Mouse (Mus musculus) midbrain, embryonic 10.5 days (tissue): ENCODE data around the gene Ola1. TPM values are rescaled to one million over a fixed set of nuclear protein-coding genes. Genes with fewer than 3 reads are reported as not detected.

ENCODE experiments used
- DNase-seq: peaks from one replicate; pipeline ENCODE4 v3.0.0-alpha.2; 2017; ENCODE audit warnings: low spot score
- H3K27ac ChIP-seq: fragments of 300-500 bp; sonication (generic); replicated peaks from 2 replicates; pipeline ENCODE4 v1.5.1; 2016; ENCODE audit warnings: mild to moderate bottlenecking
- H3K27me3 ChIP-seq: fragments of 300-500 bp; sonication (generic); 2 replicates; pipeline ENCODE4 v1.6.1; 2016; ENCODE audit warnings: low read depth, mild to moderate bottlenecking; ENCODE audit not compliant: poor library complexity, severe bottlenecking
- H3K36me3 ChIP-seq: fragments of 300-500 bp; sonication (generic); 2 replicates; pipeline ENCODE4 v1.6.1; 2016; ENCODE audit warnings: mild to moderate bottlenecking, moderate library complexity
- H3K4me1 ChIP-seq: fragments of 300-500 bp; sonication (generic); 2 replicates; pipeline ENCODE4 v1.6.1; 2016
- H3K4me3 ChIP-seq: fragments of 300-500 bp; sonication (generic); 2 replicates; pipeline ENCODE4 v1.5.1; 2016; ENCODE audit warnings: mild to moderate bottlenecking, moderate library complexity
- H3K9me3 ChIP-seq: fragments of 300-500 bp; sonication (generic); replicated peaks from 2 replicates; pipeline ENCODE4 v1.6.1; 2016; ENCODE audit warnings: mild to moderate bottlenecking
- WGBS: fragments of 180-500 bp; shearing (Covaris S2); methylation state at CpG from one replicate; pipeline ENCODE4 v1.1.7; 2016; 5-methylcytosine and 5-hydroxymethylcytosine counted together
- polyA plus RNA-seq: library from polyadenylated mRNA; unstranded; fragments of >200 nt; fragmentation: Nextera tagmentation; extraction: Ambion mirVana; gene quantifications from 2 replicates; pipeline ENCODE4 v1.2.1, GENCODE M21; 2016

The Ola1 gene
- polyA plus RNA-seq, 1 experiment from 2014 or later, result 103 TPM

DNA sequence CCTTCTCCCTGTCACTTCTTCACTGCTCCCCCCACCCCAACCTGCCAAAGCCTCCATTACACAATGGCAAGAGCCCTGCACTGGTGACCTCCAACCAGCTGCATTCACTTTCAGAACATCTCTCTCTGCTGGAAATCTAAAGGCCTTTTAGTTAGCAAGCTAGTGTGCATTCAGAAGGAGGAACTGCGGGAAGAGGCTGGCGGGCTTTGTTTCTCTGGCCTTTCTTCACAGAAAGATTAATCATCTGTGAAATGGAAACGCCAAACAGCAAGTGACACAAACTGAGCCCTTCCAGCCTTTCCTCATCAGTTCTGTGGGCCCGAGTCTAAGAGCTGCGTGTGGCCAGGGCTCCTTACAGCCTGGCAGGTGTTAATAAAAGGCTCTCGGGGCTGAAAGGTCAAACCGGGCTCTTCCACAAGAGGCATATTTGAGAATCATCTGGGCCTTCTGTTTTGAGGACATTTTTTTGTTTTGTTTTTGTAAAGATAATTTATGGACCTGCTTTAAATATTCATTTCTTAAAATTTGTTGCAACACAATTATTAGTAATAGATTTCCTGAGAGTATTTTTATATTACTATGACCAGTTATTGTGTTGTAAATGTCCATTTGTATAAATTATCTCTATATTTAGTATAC is 75.8 kb downstream of the Ola1 start:
- DNase-seq, result peak; percentile 78
- H3K9me3 ChIP-seq, result no peaks in the 10 kb centered on the region
- 16% methylated on average over 7 of the region's 7 CpGs for WGBS
- peaks cover 7% of the 10 kb centered on the region; the same call in 1 of the 2 replicates for H3K27me3 ChIP-seq
- peaks cover 44% of the 10 kb centered on the region for H3K4me1 ChIP-seq
- no peak overlapping the region for H3K4me3 ChIP-seq
- H3K27ac ChIP-seq, result peak overlapping the region; percentile 53; the same call in 1 of the 2 replicates
- H3K36me3 ChIP-seq, result peaks cover 2% of the 10 kb centered on the region; the same call in 1 of the 2 replicates

DNA sequence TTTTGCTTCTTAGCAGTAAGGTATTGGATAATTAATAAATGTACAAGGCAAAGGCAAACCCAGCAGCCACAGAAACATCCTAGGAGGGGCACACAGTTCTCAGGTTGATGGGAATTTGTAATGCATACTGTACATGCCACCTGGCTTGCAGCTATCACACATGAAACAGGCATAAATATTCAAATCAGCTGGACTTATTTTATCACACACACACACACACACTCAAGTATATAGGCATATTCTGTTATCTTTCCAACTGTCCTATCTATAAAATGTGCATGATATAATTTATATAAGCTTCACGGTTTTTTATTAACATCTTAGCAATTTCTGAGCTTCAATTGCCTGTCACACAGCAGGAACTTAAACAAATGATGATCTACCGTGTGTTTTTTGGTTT is 85.8 kb downstream of the Ola1 start:
- Histone ChIP-seq H3K4me3 (no peak overlapping the region), H3K36me3 (no peaks in the 10 kb centered on the region), H3K9me3 (no peaks in the 10 kb centered on the region), H3K27ac (no peak overlapping the region), H3K4me1 (no peaks in the 10 kb centered on the region), H3K27me3 (no peaks in the 10 kb centered on the region)
- 92% methylated on average over 2 of the region's 2 CpGs for WGBS
- no peak for DNase-seq

- Histone ChIP-seq H3K36me3 (no peaks in the 10 kb centered on the region), H3K4me3 (no peak overlapping the region), H3K9me3 (no peaks in the 10 kb centered on the region), H3K27ac (no peak overlapping the region), H3K4me1 (0 out of 2 replicates have a peak, but pooled peaks cover 6% of the 10 kb centered on the region), H3K27me3 (no peaks in the 10 kb centered on the region)
- DNase-seq, result no peak
- 86% methylated on average over 1 of the region's 1 CpGs for WGBS
Measured at GRCm38 (mm10) chr2:73127686-73128085, 91.0 kb downstream of the Ola1 start.

DNA sequence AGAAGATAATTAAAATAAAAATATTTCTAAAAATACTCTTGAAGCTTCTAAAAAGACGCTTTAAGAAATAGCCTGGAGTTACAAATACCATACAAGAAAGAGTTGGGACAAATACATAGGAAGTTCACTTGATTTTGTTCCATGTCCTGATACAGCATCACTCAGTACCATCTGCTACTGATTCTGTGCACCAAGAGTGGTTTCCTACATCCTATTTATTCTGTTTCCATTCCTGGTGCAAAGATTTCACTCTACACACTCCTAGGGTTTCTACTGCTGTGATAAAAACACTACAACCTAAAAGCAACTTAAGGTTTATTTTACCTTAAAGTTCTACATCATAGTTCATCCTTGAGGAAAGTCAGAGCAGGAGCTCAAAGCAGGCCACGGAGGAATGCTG is 99.9 kb downstream of the Ola1 start:
- WGBS, result 92% methylated on average over 2 of the region's 2 CpGs
- no peak for DNase-seq
- peaks cover 14% of the 10 kb centered on the region for H3K4me1 ChIP-seq
- H3K27me3 ChIP-seq, result no peaks in the 10 kb centered on the region
- H3K27ac ChIP-seq, result no peak overlapping the region
- no peaks in the 10 kb centered on the region for H3K36me3 ChIP-seq
- H3K4me3 ChIP-seq, result no peak overlapping the region
- no peaks in the 10 kb centered on the region for H3K9me3 ChIP-seq

GRCm38 (mm10) chr2:73107089-73107488 is 111.6 kb downstream of the Ola1 start:
- Histone ChIP-seq H3K27me3 (no peaks in the 10 kb centered on the region), H3K36me3 (no peaks in the 10 kb centered on the region), H3K4me3 (no peak overlapping the region), H3K27ac (no peak overlapping the region), H3K4me1 (no peaks in the 10 kb centered on the region), H3K9me3 (no peaks in the 10 kb centered on the region)
- WGBS, result 92% methylated on average over 5 of the region's 5 CpGs
- DNase-seq, result no peak

DNA sequence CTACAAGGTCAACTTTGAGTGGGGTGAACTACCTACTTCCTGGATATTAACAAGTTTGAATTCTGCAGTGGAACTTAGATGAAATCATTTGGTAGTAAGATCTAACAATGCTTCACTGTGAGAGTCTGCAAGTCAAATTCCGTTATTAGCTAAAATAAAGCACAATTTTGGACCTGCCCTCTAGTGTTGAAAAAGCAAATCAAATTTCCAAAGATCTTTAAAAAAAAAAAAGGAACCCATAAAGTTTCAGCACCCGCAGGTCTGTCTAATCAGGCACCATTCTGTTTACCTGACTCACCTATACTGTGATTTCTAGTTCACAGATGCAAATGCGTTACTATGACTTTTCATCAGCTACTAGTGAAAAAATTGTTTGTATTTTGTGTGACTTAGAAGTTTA is 122.2 kb downstream of the Ola1 start:
- WGBS, result 86% methylated on average over 3 of the region's 3 CpGs
- no peaks in the 10 kb centered on the region for H3K27me3 ChIP-seq

GRCm38 (mm10) chr2:73095300-73095699 is 123.4 kb downstream of the Ola1 start:
- H3K4me1 ChIP-seq, result peaks cover 10% of the 10 kb centered on the region
- DNase-seq, result no peak
- no peak overlapping the region for H3K4me3 ChIP-seq
- 83% methylated on average over 2 of the region's 2 CpGs for WGBS
- H3K36me3 ChIP-seq, result peaks cover 7% of the 10 kb centered on the region; the same call in 1 of the 2 replicates
- no peak overlapping the region for H3K27ac ChIP-seq
- H3K9me3 ChIP-seq, result no peaks in the 10 kb centered on the region
- no peaks in the 10 kb centered on the region for H3K27me3 ChIP-seq

More for the DNA sequence above, 122.2 kb downstream of the Ola1 start:
- H3K9me3 ChIP-seq, result no peaks in the 10 kb centered on the region
- no peak overlapping the region for H3K27ac ChIP-seq
- H3K36me3 ChIP-seq, result peaks cover 7% of the 10 kb centered on the region; the same call in 1 of the 2 replicates
- peaks cover 10% of the 10 kb centered on the region for H3K4me1 ChIP-seq
- no peak for DNase-seq
- H3K4me3 ChIP-seq, result no peak overlapping the region

DNA sequence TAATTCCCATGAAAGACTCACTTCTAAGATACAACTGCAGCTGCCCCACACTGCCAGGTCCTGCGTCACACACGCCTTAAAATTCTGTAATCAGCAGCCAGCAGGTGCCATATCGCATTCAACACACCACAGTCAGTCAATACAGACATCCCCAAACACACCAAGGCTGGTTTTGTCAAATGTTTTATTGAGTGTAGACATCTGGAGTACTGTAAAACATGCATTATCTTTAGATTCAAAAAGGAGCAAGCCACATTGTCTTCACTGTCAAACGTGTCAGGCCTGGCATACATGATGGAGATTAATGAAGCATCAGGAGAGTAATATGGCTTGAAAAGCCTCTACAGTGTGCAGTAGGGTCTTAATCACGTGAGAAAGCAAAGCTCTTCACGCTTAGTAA is 125.7 kb downstream of the Ola1 start:
- 92% methylated on average over 6 of the region's 6 CpGs for WGBS
- no peaks in the 10 kb centered on the region for H3K9me3 ChIP-seq
- H3K4me1 ChIP-seq, result peaks cover 5% of the 10 kb centered on the region
- DNase-seq, result no peak
- H3K27ac ChIP-seq, result no peak overlapping the region
- H3K36me3 ChIP-seq, result peaks cover 7% of the 10 kb centered on the region; the same call in 1 of the 2 replicates
- no peaks in the 10 kb centered on the region for H3K27me3 ChIP-seq
- H3K4me3 ChIP-seq, result no peak overlapping the region

DNA sequence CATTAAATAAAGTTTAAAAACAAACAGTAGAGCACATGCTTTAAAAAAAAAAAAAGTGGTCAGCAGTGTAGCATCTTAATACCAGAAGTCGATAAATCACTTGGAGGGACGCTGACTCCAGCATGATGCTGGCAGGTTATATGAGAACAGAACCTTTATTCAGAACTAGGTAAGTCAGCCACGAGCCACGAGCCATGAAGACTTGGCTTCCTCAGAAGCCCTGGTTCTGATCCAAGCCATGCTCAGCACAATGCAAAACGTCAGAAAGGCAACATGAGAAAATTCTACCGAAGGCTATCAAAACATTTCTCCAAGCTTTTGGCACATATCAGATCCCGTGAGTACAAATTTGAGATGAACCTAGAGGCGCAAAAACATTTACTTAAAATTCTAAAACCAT is 127.4 kb downstream of the Ola1 start:
- peaks cover 11% of the 10 kb centered on the region for H3K4me1 ChIP-seq
- H3K36me3 ChIP-seq, result peaks cover 7% of the 10 kb centered on the region; the same call in 1 of the 2 replicates
- H3K27me3 ChIP-seq, result no peaks in the 10 kb centered on the region
- 92% methylated on average over 8 of the region's 8 CpGs for WGBS
- no peak overlapping the region for H3K4me3 ChIP-seq
- H3K27ac ChIP-seq, result no peak overlapping the region
- DNase-seq, result no peak
- H3K9me3 ChIP-seq, result no peaks in the 10 kb centered on the region

- Histone ChIP-seq H3K9me3 (no peaks in the 10 kb centered on the region), H3K36me3 (peaks cover 7% of the 10 kb centered on the region; the same call in 1 of the 2 replicates), H3K4me3 (no peak overlapping the region), H3K4me1 (peaks cover 25% of the 10 kb centered on the region), H3K27ac (no peak overlapping the region), H3K27me3 (no peaks in the 10 kb centered on the region)
- DNase-seq, result no peak
- WGBS, result 70% methylated on average over 3 of the region's 3 CpGs
Measured at GRCm38 (mm10) chr2:73087641-73088040, 131.1 kb downstream of the Ola1 start.

DNA sequence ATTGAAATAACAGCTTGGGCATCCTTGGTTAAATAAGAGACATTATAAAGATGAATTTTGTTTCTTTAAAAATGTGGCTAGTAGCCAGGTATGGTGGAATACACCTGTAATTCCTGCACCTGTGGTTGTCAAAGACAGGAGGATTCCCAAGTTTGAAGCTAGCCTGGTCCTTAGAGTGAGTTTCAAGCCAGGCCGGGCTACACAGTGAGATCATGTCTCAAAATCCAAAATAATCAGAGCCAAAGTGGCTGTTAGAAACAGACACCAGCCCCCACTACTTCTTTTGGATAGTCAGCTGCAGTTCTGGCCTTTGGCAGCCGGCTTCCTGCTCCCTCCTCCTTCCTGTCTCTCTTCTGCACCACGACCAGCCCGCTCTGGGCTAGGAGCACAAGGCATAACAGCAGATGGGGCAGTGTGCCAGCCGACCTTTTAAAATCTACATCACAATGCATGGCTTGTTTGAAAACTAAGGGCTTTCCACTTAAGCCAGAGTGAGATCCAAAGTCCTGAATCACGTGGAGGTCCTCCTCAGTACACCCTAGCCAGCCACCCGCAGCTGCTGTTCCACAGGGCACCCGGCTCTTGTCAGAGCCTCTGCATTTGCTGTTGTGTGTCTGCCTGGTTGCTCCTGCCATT is 132.9 kb downstream of the Ola1 start:
- DNase-seq, result peak; percentile 38
- no peaks in the 10 kb centered on the region for H3K9me3 ChIP-seq
- 0 out of 2 replicates have a peak overlapping the region, but pooled peaks have one; percentile 13 for H3K27ac ChIP-seq
- no peak overlapping the region for H3K4me3 ChIP-seq
- no peaks in the 10 kb centered on the region for H3K27me3 ChIP-seq
- peaks cover 31% of the 10 kb centered on the region for H3K4me1 ChIP-seq
- 30% methylated on average over 8 of the region's 8 CpGs for WGBS
- H3K36me3 ChIP-seq, result no peaks in the 10 kb centered on the region

- Histone ChIP-seq H3K9me3 (no peaks in the 10 kb centered on the region), H3K27me3 (no peaks in the 10 kb centered on the region; the same call in 1 of the 2 replicates), H3K4me3 (no peak overlapping the region), H3K4me1 (peaks cover 33% of the 10 kb centered on the region), H3K36me3 (no peaks in the 10 kb centered on the region), H3K27ac (0 out of 2 replicates have a peak overlapping the region, but pooled peaks have one; percentile 50)
- DNase-seq, result no peak
- WGBS, result 78% methylated on average over 10 of the region's 10 CpGs
Measured at GRCm38 (mm10) chr2:73082476-73082875, 136.2 kb downstream of the Ola1 start.

DNA sequence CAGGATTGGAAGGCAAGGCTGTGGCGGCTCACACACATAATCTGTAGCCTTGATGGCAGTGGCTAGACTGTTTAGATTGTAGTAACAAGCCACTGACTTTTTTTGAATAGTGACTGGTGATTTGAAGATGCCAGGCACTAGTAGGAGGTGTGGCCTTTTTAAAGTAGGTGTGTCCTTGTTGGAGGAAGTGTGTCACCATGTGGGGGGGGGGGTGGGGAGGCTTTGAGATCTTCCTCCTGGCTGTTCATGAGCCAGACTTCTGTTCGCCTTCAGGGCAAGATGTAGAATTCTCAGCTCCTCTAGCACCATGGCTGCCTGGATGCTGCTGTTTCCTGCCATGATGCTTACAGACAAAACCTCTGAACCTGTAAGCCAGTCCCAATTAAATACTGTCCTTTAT is 136.9 kb downstream of the Ola1 start:
- H3K9me3 ChIP-seq, result no peaks in the 10 kb centered on the region
- no peak overlapping the region for H3K27ac ChIP-seq
- 97% methylated on average over 2 of the region's 2 CpGs for WGBS
- H3K36me3 ChIP-seq, result no peaks in the 10 kb centered on the region
- H3K4me3 ChIP-seq, result no peak overlapping the region
- DNase-seq, result no peak
- H3K27me3 ChIP-seq, result no peaks in the 10 kb centered on the region; the same call in 1 of the 2 replicates
- H3K4me1 ChIP-seq, result peaks cover 33% of the 10 kb centered on the region
